Mouse (Mus musculus) gastrocnemius, postnatal 4 days (tissue): ENCODE data around the gene Crim1. TPM values are rescaled to one million over a fixed set of nuclear protein-coding genes. Genes with fewer than 3 reads are reported as not detected.

Experiments used
- DNase-seq, 2 experiments: peaks; one replicate each; pipeline ENCODE4 v3.0.0; 2021 to 2022; ENCODE audit warnings: low spot score in 2 of 2, mixed read lengths in 2 of 2
- total RNA-seq, 2 experiments: library from RNA; stranded (reverse); gene quantifications; 2 replicates each; pipeline ENCODE4 v1.2.3; 2021

Gene Crim1
- total RNA-seq, 2 experiments from 2014 or later = 21.1 to 26.8 TPM

GRCm38 (mm10) chr17:78208805-78209204 is 8.8 kb downstream of the Crim1 start:
- DNase-seq = no peak

- no peak for DNase-seq
These were observed 9.6 kb downstream of the Crim1 start for GRCm38 (mm10) chr17:78209646-78210045.

- no peak for DNase-seq
These were observed 11.8 kb downstream of the Crim1 start for GRCm38 (mm10) chr17:78211881-78212280.

- no peak for DNase-seq
These were observed 13.1 kb downstream of the Crim1 start for GRCm38 (mm10) chr17:78213128-78213527.

- no peak for DNase-seq
These were observed 16.5 kb downstream of the Crim1 start for GRCm38 (mm10) chr17:78216526-78216925.

GRCm38 (mm10) chr17:78217406-78217805 is 17.4 kb downstream of the Crim1 start:
- DNase-seq = no peak

- DNase-seq = no peak
These were observed 18.6 kb downstream of the Crim1 start for GRCm38 (mm10) chr17:78218506-78219232.

GRCm38 (mm10) chr17:78221007-78221642 is 21.1 kb downstream of the Crim1 start:
- peak in 1 of 2 experiments; percentile 25 for DNase-seq

- no peak for DNase-seq
These were observed 21.8 kb downstream of the Crim1 start for GRCm38 (mm10) chr17:78221860-78222259.

- DNase-seq = no peak
These were observed 23.9 kb downstream of the Crim1 start for GRCm38 (mm10) chr17:78223988-78224387.

GRCm38 (mm10) chr17:78225547-78225946 is 25.5 kb downstream of the Crim1 start:
- DNase-seq = no peak

GRCm38 (mm10) chr17:78227211-78227610 is 27.2 kb downstream of the Crim1 start:
- DNase-seq = no peak

GRCm38 (mm10) chr17:78231567-78231966 is 31.5 kb downstream of the Crim1 start:
- DNase-seq = no peak

- DNase-seq = peak in 1 of 2 experiments; percentile 27
These were observed 32.7 kb downstream of the Crim1 start for GRCm38 (mm10) chr17:78232703-78233102.

- DNase-seq = no peak
These were observed 33.8 kb downstream of the Crim1 start for GRCm38 (mm10) chr17:78233873-78234272.

- DNase-seq = no peak
These were observed 36.1 kb downstream of the Crim1 start for GRCm38 (mm10) chr17:78236126-78236525.

- DNase-seq = no peak
These were observed 37.9 kb downstream of the Crim1 start for GRCm38 (mm10) chr17:78237954-78238353.

- no peak for DNase-seq
These were observed 40.1 kb downstream of the Crim1 start for GRCm38 (mm10) chr17:78240161-78240560.

GRCm38 (mm10) chr17:78241238-78241637 is 41.2 kb downstream of the Crim1 start:
- DNase-seq = no peak

- DNase-seq = no peak
These were observed 44.7 kb downstream of the Crim1 start for GRCm38 (mm10) chr17:78244752-78245151.

- DNase-seq = no peak
These were observed 45.4 kb downstream of the Crim1 start for GRCm38 (mm10) chr17:78245444-78245843.

- DNase-seq = no peak
These were observed 46.8 kb downstream of the Crim1 start for GRCm38 (mm10) chr17:78246634-78247383.
